Mouse (Mus musculus) bone marrow macrophage, adult 2 months (primary cell): Measurements from ENCODE around the gene Dnajb11.

Source experiments
- CTCF ChIP-seq: IDR thresholded peaks from 2 replicates; pipeline ENCODE4 v1.5.1; 2012; ENCODE audit warnings: low read depth, mild to moderate bottlenecking, low read length, moderate library complexity
- POLR2A ChIP-seq: IDR thresholded peaks from 2 replicates; pipeline ENCODE4 v1.6.1; 2012; ENCODE audit warnings: mild to moderate bottlenecking, low read depth, low read length, borderline replicate concordance

DNA sequence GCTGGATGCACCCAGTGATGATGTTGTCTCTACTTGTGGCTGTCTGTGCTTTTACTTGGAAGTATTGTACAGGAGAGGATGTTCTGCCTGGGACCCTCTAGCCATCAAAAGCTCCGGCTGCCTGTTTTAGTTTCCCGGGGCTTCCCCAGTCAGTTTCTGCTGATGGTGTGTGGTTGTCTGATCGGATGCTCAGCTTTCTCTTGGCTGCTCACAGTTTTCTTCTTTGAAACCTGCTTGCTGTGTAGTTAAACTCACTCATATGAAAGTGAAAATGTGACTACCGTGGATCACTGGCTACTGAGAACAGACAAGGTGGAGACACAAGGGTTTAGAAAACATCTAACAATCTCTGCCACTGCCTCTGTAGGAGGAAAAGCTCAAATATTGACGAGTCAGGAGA is 25.8 kb downstream of the Dnajb11 start:
- TF ChIP-seq POLR2A (no peak), CTCF (no peak)
